Mouse (Mus musculus): Measurements from ENCODE around the gene Fgfrl1.

Fgfrl1 gene

GRCm38 (mm10) chr5:108692271-108692670 lies at the start of gene Fgfrl1:
Fgfrl1 (plus strand) TSS chr5:108692382.
- peak in 1 of 2 experiments; percentile 29 for DNase-seq

DNA sequence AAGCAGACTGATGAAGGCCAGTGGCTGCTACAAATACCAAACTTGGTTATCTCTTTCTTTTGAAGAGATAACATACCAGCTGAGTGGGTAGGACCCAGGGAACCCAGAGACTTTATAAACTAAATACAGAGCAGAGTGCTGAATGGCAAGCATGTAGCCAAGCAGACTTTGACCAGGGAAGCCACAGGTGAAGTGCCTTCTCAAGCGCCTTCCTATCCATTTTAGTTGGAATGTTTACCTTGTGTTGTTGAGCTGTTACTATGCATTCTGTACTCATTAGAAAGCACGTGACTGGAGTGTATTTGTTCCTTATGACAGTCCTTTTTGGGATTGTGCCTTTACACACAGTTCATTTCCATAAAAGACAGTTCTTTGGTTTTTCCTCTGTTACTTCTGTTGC lies 48.5 kb upstream of the Fgfrl1 start:
- no peak for DNase-seq

DNA sequence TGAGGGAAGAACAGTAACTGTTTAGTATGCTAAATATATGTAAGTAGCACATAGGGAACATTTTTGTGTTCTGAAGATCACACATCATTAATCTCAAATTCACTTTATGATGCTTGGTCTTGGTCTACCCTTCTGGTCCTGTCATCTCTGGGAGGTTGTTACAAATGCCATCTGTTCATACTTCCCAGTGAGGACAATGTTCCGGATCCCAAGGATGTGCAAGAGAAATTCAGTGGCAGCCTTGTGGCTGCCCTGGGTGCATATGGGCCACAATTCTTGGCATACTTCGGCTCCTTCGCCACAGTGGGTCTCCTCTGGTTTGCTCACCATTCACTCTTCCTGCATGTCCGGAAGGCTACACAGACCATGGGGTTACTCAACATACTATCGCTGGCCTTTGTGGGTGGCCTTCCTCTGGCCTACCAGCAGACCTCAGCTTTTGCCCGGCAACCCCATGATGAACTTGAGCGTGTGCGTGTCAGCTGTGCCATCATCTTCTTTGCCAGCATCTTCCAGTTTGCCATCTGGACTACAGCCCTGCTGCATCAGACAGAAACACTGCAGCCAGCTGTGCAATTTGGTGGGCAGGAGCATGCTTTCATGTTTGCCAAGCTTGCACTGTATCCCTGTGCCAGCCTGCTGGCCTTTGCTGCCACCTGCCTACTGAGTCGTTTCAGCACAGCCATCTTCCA lies 46.4 kb upstream of the Fgfrl1 start:
- DNase-seq = peak; percentile 57 to 59

- no peak for DNase-seq
These were observed 45.9 kb upstream of the Fgfrl1 start for GRCm38 (mm10) chr5:108646343-108646660.

- no peak for DNase-seq
These were observed 44.9 kb upstream of the Fgfrl1 start for GRCm38 (mm10) chr5:108647311-108647710.

- DNase-seq = no peak
These were observed 44.2 kb upstream of the Fgfrl1 start for GRCm38 (mm10) chr5:108647820-108648465.

DNA sequence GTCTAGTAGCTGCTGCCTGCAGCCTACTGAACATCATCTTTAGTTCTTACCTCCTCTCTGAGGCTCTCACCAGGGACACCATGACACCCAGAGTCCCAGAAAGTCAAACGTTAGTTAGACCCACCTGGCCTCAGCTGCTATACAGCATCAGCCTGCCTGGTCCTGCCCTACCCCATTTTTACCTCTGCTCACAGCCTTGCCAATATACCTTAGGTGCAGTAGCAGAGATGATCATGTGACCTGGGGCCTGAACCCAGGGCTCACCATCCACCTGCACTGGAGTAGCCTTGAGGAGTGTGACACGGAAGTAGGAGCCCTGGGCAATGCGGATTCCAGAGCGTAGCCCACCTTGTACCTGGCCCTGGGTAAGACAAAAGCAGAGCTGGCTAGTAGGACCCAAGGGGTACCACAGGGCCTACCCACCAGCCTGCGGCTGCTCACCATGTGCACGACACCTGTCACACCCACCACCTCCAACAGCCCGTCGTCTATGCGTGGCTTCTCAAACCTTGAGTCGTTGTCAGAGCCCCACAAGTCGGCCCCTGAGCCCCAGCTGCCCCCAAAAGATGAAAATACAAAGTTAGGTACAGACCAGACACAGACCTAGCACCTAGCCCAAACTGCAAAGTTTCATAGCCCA lies 43.1 kb upstream of the Fgfrl1 start:
- no peak for DNase-seq

DNA sequence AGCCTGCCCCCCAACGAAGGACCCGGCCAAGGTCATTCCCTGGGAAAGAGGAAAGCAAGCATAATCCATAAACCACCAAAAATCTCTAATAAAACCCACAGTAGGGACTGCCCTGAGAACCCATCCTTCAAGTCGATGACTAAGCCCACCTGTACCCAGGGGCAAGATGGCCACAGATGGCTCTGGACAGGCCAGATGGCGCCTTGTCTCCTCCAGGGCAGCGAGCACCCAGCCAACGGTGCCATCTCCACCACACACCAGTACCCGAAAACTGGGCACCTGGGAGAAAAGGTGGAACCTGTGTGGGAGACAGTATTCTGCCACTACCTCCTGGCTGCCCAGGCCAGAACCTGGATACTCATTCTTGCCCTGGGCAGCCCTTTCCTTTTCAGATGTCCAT lies 41.8 kb upstream of the Fgfrl1 start:
- peak; percentile 63 to 71 for DNase-seq

DNA sequence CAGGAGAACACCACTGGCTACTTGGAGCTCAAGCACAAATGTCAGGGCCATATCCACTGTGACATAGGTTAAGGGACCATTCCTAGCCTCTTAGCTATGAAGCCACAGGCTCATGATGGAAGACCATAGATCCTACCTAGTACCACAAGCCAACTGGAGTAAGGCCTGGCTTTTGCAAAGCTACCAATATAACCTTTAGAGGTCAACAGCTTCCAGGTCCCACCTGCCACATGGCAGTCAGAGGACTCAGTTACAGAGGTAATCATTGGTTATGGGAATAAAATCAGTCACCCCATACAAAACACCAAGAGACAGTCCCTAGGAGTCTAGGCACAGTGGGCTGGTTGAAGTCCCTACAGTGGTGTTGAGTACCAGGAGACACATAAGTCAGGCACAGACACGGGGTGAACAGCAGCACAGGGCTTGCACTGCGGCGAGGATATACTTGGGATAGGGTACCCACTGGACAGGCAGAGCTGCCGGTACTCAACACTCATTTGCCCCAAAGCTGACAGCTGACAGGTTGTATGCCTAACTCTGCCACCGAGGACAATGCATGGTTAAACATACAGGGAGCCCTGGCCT lies 41.0 kb upstream of the Fgfrl1 start:
- no peak for DNase-seq

DNA sequence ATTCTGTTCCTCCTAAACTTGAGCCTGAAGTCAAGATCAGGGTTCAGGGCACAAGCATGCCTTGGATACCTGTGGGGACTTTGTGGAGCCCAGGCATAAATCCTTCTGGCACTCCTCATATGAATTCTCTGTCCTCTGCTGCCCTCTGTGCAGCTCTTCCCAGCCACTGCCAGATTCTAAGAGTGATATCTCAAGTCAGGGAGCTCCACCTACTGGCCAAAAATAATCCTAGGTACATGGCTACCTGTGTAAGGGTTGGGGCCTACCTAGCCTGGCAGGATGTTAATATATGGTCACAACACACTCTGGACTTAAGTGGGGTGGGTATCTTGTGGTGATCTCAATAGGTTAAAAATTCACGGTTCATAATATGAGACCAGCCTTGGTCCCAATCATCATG lies 40.4 kb upstream of the Fgfrl1 start:
- peak; percentile 81 to 89 for DNase-seq

- DNase-seq = no peak
These were observed 38.8 kb upstream of the Fgfrl1 start for GRCm38 (mm10) chr5:108653341-108653740.

DNA sequence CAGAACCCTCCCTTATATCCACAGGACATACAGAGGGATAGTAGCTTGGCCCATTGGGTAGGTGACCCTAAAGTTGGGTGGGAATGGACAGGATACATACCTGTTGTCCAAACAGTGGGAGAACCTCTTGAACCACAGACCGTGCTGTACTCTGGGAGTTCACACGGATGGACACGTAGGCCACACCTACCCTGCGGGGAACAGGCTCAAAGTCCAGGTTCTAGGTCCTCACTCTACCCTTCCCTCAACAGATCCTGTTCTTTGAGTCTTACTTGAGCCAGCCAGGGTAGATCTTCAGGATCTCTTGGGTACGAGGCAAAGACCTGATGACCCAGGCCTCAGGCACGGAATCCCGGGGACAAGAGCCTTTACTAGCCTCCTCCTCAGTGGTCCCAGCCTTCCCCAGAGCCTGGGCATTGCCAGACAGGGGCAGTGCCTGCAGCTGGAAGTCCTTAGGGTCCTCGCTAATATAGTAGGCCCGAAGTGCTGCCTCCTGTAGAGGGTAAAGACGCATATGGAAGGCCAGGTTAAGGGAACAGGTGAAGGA lies 37.7 kb upstream of the Fgfrl1 start:
- DNase-seq = no peak

DNA sequence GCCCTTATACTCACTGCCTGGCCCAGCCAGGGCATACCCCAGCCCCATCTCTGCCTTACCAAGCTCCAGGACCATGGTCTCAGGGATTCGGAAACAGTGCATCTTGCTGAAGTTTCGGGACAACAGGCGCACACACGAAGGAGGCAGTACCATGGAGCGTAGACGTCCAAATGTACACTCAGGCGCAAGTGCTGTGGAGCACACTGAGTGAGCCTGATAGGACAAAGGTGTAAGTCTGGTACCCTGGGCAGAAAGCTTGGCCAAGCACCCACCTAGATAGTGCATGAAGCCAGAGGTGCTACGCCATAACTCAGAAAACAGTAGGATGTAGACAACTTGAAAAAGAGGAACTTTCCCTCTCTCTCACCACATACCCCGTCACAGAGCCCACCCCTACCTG lies 36.8 kb upstream of the Fgfrl1 start:
- DNase-seq = no peak

GRCm38 (mm10) chr5:108655891-108656650 lies 36.1 kb upstream of the Fgfrl1 start:
- no peak for DNase-seq

GRCm38 (mm10) chr5:108657406-108657805 lies 34.8 kb upstream of the Fgfrl1 start:
- DNase-seq = no peak

DNA sequence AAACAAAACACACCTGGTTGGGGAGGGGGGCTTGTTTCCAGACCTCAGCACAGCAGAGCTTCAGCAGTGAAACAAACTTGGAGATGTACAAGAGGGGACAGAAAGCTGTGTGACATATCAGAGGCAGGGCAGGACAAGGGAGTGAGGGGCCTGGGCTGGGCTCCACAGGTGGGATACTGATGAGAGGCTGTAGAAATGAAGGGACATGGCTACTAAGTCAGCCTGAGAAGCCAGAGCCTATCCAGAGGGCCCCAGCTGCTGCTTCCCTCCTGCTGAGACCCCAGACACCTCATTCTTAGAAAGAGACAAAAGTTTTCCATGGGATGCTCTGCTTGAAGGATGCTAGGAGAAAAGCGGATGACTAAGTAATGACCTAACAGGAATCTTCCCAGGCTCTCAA lies 33.6 kb upstream of the Fgfrl1 start:
- DNase-seq = no peak

DNA sequence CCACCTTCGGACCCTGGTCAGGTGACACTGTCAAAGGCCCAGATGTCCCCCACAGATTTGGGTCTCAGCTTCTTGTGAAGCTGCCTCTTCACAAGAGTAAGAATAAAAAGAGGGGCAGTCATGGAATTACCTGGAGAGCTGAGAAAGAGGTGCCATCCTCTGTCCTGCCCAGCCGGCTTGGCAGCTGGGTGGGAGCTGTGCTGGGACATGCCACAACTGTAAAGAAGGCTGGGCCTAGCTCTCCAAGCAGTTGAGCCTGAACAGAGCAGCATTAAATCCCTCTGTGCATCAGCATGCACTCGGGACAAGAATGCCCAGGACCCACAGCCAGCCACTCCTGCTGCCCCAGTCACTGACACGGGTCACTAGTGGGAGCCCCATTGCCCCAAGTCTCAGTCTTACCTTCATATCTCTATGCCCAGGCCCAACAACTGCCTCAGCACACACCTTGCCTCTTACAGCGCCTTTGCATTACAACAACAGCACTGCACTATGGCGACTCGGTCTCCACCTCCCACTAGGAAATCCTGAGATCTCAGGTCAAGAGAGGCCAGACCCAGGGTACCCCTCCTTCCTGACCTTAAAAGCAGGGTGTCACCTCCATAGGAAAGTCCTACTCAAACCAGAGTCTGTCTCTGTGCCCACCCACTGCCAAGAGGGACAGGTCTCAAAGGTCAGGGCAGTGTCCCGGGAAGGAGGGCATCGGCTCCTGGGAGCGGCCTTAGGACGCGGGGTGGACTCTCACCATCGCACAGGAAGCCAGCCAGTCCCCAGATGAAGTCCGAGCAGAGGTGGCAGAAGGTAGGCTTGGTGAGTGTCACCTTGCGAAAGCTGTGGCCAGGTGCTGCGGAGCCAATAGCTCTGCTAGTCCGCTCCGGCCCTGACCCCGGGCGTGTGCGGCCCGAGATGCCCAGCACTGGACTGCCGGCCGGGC lies 32.2 kb upstream of the Fgfrl1 start, which contains the start of gene Idua:
TSS of gene Idua (plus strand) at position 634 of the 934 bp plus-strand sequence.
- DNase-seq = no peak

DNA sequence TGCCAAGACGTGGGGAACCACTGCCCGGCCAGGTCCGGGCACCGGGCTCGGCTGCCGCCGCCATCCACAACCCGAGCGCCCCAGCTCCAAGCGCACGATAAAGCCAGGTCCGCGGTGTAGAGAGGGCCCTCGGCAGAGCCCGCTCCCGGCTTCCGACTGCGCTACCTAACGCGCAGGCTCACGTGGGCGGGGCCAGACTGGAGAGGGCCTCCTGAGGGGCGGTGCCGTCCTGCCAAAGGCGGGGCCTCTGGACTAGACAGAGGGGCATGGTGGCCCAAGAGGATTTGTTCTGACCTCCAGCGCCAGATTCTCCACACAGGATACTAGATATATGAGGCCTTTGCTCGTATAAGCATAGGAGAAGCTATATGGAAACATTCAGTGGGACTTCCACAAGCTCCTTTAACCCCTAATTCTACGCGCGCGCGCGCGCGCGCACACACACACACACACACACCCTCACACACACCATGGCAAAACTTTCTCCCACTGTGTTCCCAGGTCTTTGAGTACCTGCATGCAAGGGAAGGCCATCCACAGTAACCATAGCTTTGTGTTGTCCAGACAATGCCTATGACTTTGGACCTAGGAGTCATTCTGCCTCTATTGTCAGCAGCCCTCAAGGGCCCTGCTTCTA lies 31.4 kb upstream of the Fgfrl1 start:
- peak; percentile 94 to 97 for DNase-seq

DNA sequence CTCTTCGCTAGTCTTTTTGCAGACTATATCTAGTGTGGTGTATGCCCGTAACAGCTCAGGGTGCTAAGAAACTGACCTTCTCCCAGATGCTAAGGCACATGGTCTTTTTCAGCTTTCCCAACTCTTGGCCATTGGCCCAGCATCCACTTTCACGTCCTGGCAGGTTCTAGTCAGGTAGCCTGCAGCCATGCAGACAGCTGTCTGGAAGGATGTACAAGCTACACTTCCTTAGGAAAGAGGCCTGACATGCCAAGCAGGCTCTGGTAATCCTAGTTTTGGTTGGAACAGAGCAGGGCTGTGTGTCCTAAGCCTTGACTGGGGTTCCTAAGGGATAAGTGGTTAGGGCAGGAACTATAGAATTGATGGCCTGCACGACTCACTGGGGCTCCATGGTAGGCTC lies 29.4 kb upstream of the Fgfrl1 start:
- DNase-seq = no peak

GRCm38 (mm10) chr5:108665066-108665465 lies 27.1 kb upstream of the Fgfrl1 start:
- DNase-seq = no peak

GRCm38 (mm10) chr5:108667370-108667769 lies 24.8 kb upstream of the Fgfrl1 start:
- DNase-seq = no peak

Data from cerebellum, adult 18-20 months (tissue).